Mouse (Mus musculus) forebrain, embryonic 11.5 days (tissue): ENCODE results near the gene Cradd. TPM values are rescaled to one million over a fixed set of nuclear protein-coding genes. Genes with fewer than 3 reads are reported as not detected.

Source experiments
- ATAC-seq: fragments of 200-750 bp; cut with Nextera tagmentation; replicated peaks from 2 replicates; pipeline ENCODE4 v1.8.0; 2017; ENCODE audit warnings: moderate TSS enrichment; ENCODE audit not compliant: low FRiP score
- DNase-seq: peaks from one replicate; pipeline ENCODE4 v3.0.0-alpha.2; 2017; ENCODE audit warnings: low spot score
- H3K27ac ChIP-seq: fragments of 300-500 bp; sonication (generic); 2 replicates; pipeline ENCODE4 v1.5.1; 2014; ENCODE audit warnings: low read depth, low read length
- H3K27me3 ChIP-seq: fragments of 300-500 bp; sonication (generic); 2 replicates; pipeline ENCODE4 v1.6.1; 2014; ENCODE audit warnings: mild to moderate bottlenecking, low read length, mixed read lengths; ENCODE audit not compliant: control insufficient read depth, insufficient read depth
- H3K36me3 ChIP-seq: fragments of 300-500 bp; sonication (generic); 2 replicates; pipeline ENCODE4 v1.6.1; 2014; ENCODE audit warnings: mild to moderate bottlenecking, low read length, moderate library complexity, mixed read lengths; ENCODE audit not compliant: control insufficient read depth, insufficient read depth
- H3K4me1 ChIP-seq: fragments of 300-500 bp; sonication (generic); replicated peaks from 2 replicates; pipeline ENCODE4 v1.6.1; 2014; ENCODE audit warnings: low read length, mixed read lengths; ENCODE audit not compliant: control insufficient read depth, insufficient read depth
- H3K4me2 ChIP-seq: fragments of 300-500 bp; sonication (generic); 2 replicates; pipeline ENCODE4 v1.6.1; 2014; ENCODE audit warnings: low read depth, mild to moderate bottlenecking, low read length, moderate library complexity, mixed read lengths; ENCODE audit not compliant: severe bottlenecking
- H3K4me3 ChIP-seq: fragments of 300-500 bp; sonication (generic); 2 replicates; pipeline ENCODE4 v1.5.1; 2014; ENCODE audit warnings: low read depth, low read length
- H3K9ac ChIP-seq: fragments of 300-500 bp; sonication (generic); 2 replicates; pipeline ENCODE4 v1.6.1; 2014; ENCODE audit warnings: low read length
- H3K9me3 ChIP-seq: fragments of 300-500 bp; sonication (generic); 2 replicates; pipeline ENCODE4 v1.6.1; 2016; ENCODE audit warnings: low read length, mixed read lengths; ENCODE audit not compliant: control insufficient read depth
- WGBS: fragments of 180-500 bp; shearing (Covaris S2); extraction: QIAGEN DNeasy Blood & Tissue Kit; methylation state at CpG from one replicate; pipeline ENCODE4 v1.1.7; 2014; 5-methylcytosine and 5-hydroxymethylcytosine counted together
- polyA plus RNA-seq: library from polyadenylated mRNA; unstranded; fragments of >200 nt; fragmentation: Nextera tagmentation; extraction: Ambion mirVana; gene quantifications from 2 replicates; pipeline ENCODE4 v1.2.1, GENCODE M21; 2014

The Cradd gene
- polyA plus RNA-seq, 1 experiment from 2014 or later: 16.6 TPM

- WGBS: 92% methylated on average over 12 of the region's 12 CpGs
These were observed 37.4 kb upstream of the Cradd start for GRCm38 (mm10) chr10:95361260-95361841.

GRCm38 (mm10) chr10:95360048-95360447 is 36.1 kb upstream of the Cradd start:
- DNase-seq: no peak
- Histone ChIP-seq H3K36me3 (no peaks in the 10 kb centered on the region), H3K9me3 (no peaks in the 10 kb centered on the region), H3K4me2 (no peak overlapping the region), H3K27ac (no peak overlapping the region), H3K4me3 (no peak overlapping the region), H3K9ac (no peak overlapping the region), H3K4me1 (no peaks in the 10 kb centered on the region), H3K27me3 (no peaks in the 10 kb centered on the region)
- WGBS: 96% methylated on average over 5 of the region's 5 CpGs
- ATAC-seq: no peak

More at GRCm38 (mm10) chr10:95361260-95361841, 37.4 kb upstream of the Cradd start:
- ATAC-seq (no peak), DNase-seq (no peak)
- Histone ChIP-seq H3K27ac (no peak overlapping the region), H3K9ac (no peak overlapping the region), H3K36me3 (no peaks in the 10 kb centered on the region), H3K4me2 (no peak overlapping the region), H3K27me3 (no peaks in the 10 kb centered on the region), H3K9me3 (no peaks in the 10 kb centered on the region), H3K4me1 (no peaks in the 10 kb centered on the region), H3K4me3 (no peak overlapping the region)

- Histone ChIP-seq H3K27ac (no peak overlapping the region), H3K4me3 (no peak overlapping the region), H3K4me2 (no peak overlapping the region), H3K9ac (no peak overlapping the region), H3K27me3 (no peaks in the 10 kb centered on the region), H3K9me3 (no peaks in the 10 kb centered on the region), H3K36me3 (no peaks in the 10 kb centered on the region), H3K4me1 (no peaks in the 10 kb centered on the region)
- DNase-seq: no peak
- no peak for ATAC-seq
- WGBS: 94% methylated on average over 2 of the region's 3 CpGs
These were observed 33.8 kb upstream of the Cradd start for GRCm38 (mm10) chr10:95357721-95358120.

GRCm38 (mm10) chr10:95356711-95357110 is 32.8 kb upstream of the Cradd start:
- 70% methylated on average over 7 of the region's 7 CpGs for WGBS
- H3K27ac ChIP-seq: no peak overlapping the region
- H3K27me3 ChIP-seq: no peaks in the 10 kb centered on the region
- no peak for ATAC-seq
- no peaks in the 10 kb centered on the region for H3K4me1 ChIP-seq
- H3K36me3 ChIP-seq: no peaks in the 10 kb centered on the region
- no peak overlapping the region for H3K4me2 ChIP-seq
- no peak overlapping the region for H3K9ac ChIP-seq
- DNase-seq: no peak
- no peak overlapping the region for H3K4me3 ChIP-seq
- H3K9me3 ChIP-seq: no peaks in the 10 kb centered on the region

- WGBS: 52% methylated on average over 6 of the region's 6 CpGs
- no peaks in the 10 kb centered on the region for H3K36me3 ChIP-seq
- H3K4me2 ChIP-seq: no peak overlapping the region
- H3K9me3 ChIP-seq: no peaks in the 10 kb centered on the region
- H3K27ac ChIP-seq: no peak overlapping the region
- no peak overlapping the region for H3K4me3 ChIP-seq
- no peak for DNase-seq
- no peaks in the 10 kb centered on the region for H3K27me3 ChIP-seq
- no peak for ATAC-seq
- no peaks in the 10 kb centered on the region for H3K4me1 ChIP-seq
- H3K9ac ChIP-seq: no peak overlapping the region
These were observed 31.8 kb upstream of the Cradd start for GRCm38 (mm10) chr10:95355678-95356268.

- H3K36me3 ChIP-seq: no peaks in the 10 kb centered on the region
- no peaks in the 10 kb centered on the region for H3K9me3 ChIP-seq
- H3K27ac ChIP-seq: no peak overlapping the region
- DNase-seq (no peak), ATAC-seq (no peak)
- no peaks in the 10 kb centered on the region for H3K27me3 ChIP-seq
- no peak overlapping the region for H3K9ac ChIP-seq
- no peak overlapping the region for H3K4me2 ChIP-seq
- H3K4me3 ChIP-seq: no peak overlapping the region
- no peaks in the 10 kb centered on the region for H3K4me1 ChIP-seq
These were observed 30.7 kb upstream of the Cradd start for GRCm38 (mm10) chr10:95354673-95355072.

GRCm38 (mm10) chr10:95354047-95354446 is 30.1 kb upstream of the Cradd start:
- DNase-seq (no peak), ATAC-seq (no peak)
- no peak overlapping the region for H3K4me3 ChIP-seq
- H3K36me3 ChIP-seq: no peaks in the 10 kb centered on the region
- WGBS: 62% methylated on average over 6 of the region's 6 CpGs
- H3K4me1 ChIP-seq: no peaks in the 10 kb centered on the region
- no peak overlapping the region for H3K4me2 ChIP-seq
- no peaks in the 10 kb centered on the region for H3K27me3 ChIP-seq
- no peak overlapping the region for H3K9ac ChIP-seq
- no peak overlapping the region for H3K27ac ChIP-seq
- H3K9me3 ChIP-seq: no peaks in the 10 kb centered on the region

- no peak overlapping the region for H3K4me3 ChIP-seq
- no peak for ATAC-seq
- H3K27ac ChIP-seq: no peak overlapping the region
- DNase-seq: no peak
- no peaks in the 10 kb centered on the region for H3K27me3 ChIP-seq
- WGBS: 86% methylated on average over 3 of the region's 3 CpGs
- no peaks in the 10 kb centered on the region for H3K4me1 ChIP-seq
- no peak overlapping the region for H3K9ac ChIP-seq
- H3K36me3 ChIP-seq: no peaks in the 10 kb centered on the region
- H3K9me3 ChIP-seq: no peaks in the 10 kb centered on the region
- H3K4me2 ChIP-seq: no peak overlapping the region
These were observed 24.5 kb upstream of the Cradd start for GRCm38 (mm10) chr10:95348457-95348856.

GRCm38 (mm10) chr10:95347776-95348175 is 23.8 kb upstream of the Cradd start:
- no peak overlapping the region for H3K27ac ChIP-seq
- no peaks in the 10 kb centered on the region for H3K27me3 ChIP-seq
- DNase-seq (no peak), ATAC-seq (no peak)
- no peak overlapping the region for H3K9ac ChIP-seq
- H3K36me3 ChIP-seq: no peaks in the 10 kb centered on the region
- H3K9me3 ChIP-seq: no peaks in the 10 kb centered on the region
- WGBS: 96% methylated on average over 3 of the region's 3 CpGs
- H3K4me2 ChIP-seq: no peak overlapping the region
- H3K4me3 ChIP-seq: no peak overlapping the region
- H3K4me1 ChIP-seq: no peaks in the 10 kb centered on the region
